Mouse (Mus musculus): ENCODE results near the gene Zbtb16. TPM values are rescaled to one million over a fixed set of nuclear protein-coding genes. Genes with fewer than 3 reads are reported as not detected.

Zbtb16 gene
- total and polyA plus RNA-seq, 2 experiments, result 7.2 to 24.2 TPM

- no peaks in the 10 kb centered on the region for H3K27me3 ChIP-seq (ENCODE audit: control insufficient read depth, insufficient read depth, low read length)
- TF ChIP-seq CTCF (IDR thresholded peaks at IDR 0.05; ENCODE audit: low read depth, low read length) (no peak), POLR2A (IDR thresholded peaks at IDR 0.05; ENCODE audit: extremely low read depth, insufficient read depth, low read length) (no peak)
- H3K27ac ChIP-seq (replicated peaks; ENCODE audit: insufficient read depth, low read depth, low read length), result no peak overlapping the region
- 0 out of 2 replicates have a peak, but pooled peaks cover under 1% of the 10 kb centered on the region for H3K36me3 ChIP-seq (ENCODE audit: control insufficient read depth, insufficient read depth, low read length)
- WGBS, result 64% methylated on average over 10 of the region's 10 CpGs
- H3K79me2 ChIP-seq (ENCODE audit: control insufficient read depth, insufficient read depth, low read length), result peaks cover 48% of the 10 kb centered on the region
- H3K4me1 ChIP-seq (ENCODE audit: control insufficient read depth, insufficient read depth, low read length), result peaks cover 39% of the 10 kb centered on the region
- no peak overlapping the region for H3K9ac ChIP-seq (ENCODE audit: low read depth, low read length)
- H3K4me3 ChIP-seq (ENCODE audit: insufficient read depth, low read depth, low read length), result no peak overlapping the region
- DNase-seq (ENCODE audit: extremely low read depth, low read depth, low spot score), result no peak
Measured at GRCm38 (mm10) chr9:48816678-48817398, 19.2 kb downstream of the Zbtb16 start.

DNA sequence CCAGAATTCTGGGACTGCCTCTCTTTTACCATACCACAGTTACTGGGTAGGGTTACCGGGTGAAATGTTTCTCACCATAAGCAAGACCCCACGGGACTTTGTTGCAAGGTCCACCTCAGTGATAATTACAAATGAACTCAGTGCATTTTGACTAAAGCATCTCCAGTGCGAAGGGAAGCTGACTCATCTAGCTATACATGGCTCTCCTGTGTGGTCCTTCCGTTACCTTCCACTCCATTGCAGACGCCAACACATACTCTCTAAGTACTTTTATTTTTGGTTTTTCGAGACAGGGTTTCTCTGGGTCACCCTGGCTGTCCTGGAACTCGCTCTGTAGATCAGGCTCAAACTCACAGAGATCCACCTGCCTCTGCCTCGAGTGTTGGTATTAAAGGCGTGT is 19.9 kb downstream of the Zbtb16 start:
- H3K27me3 ChIP-seq (ENCODE audit: control insufficient read depth, insufficient read depth, low read length), result no peaks in the 10 kb centered on the region
- H3K27ac ChIP-seq (replicated peaks; ENCODE audit: insufficient read depth, low read depth, low read length), result no peak overlapping the region
- H3K36me3 ChIP-seq (ENCODE audit: control insufficient read depth, insufficient read depth, low read length), result 0 out of 2 replicates have a peak, but pooled peaks cover 2% of the 10 kb centered on the region
- peaks cover 34% of the 10 kb centered on the region for H3K4me1 ChIP-seq (ENCODE audit: control insufficient read depth, insufficient read depth, low read length)
- 94% methylated on average over 9 of the region's 9 CpGs for WGBS
- no peak for DNase-seq (ENCODE audit: extremely low read depth, low read depth, low spot score)
- peaks cover 54% of the 10 kb centered on the region for H3K79me2 ChIP-seq (ENCODE audit: control insufficient read depth, insufficient read depth, low read length)
- no peak overlapping the region for H3K4me3 ChIP-seq (ENCODE audit: insufficient read depth, low read depth, low read length)
- no peak overlapping the region for H3K9ac ChIP-seq (ENCODE audit: low read depth, low read length)
- TF ChIP-seq CTCF (IDR thresholded peaks at IDR 0.05; ENCODE audit: low read depth, low read length) (no peak), POLR2A (IDR thresholded peaks at IDR 0.05; ENCODE audit: extremely low read depth, insufficient read depth, low read length) (no peak)

DNA sequence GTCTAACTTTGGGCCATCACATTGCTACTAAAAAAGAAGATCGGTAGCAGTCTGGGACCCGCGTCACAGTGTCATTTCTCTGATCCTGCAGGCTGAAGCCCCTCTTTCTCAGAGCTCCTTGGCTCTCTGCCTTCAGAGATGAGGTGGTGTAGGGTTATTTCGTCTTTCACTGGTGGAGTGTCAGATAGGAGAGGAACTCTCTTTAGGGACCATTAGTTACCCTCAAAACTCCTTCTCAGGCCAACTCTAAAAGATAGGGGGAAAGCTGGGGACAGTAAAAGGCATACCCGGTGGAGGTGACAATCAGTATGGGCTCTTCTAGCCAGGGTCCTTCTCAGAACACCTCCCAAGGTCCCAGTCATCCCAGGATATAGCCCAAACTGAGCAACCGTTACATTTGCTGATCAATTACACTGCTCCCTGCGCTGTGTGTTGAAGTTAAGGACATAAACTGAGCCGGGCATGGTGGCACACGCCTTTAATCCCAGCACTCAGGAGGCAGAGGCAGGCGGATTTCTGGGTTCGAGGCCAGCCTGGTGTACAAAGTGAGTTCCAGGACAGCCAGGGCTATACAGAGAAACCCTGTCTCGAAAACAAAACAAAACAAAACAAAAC is 21.0 kb downstream of the Zbtb16 start:
- Histone ChIP-seq H3K27ac (replicated peaks; ENCODE audit: insufficient read depth, low read depth, low read length) (no peak overlapping the region), H3K9ac (ENCODE audit: low read depth, low read length) (no peak overlapping the region), H3K4me3 (ENCODE audit: insufficient read depth, low read depth, low read length) (no peak overlapping the region), H3K79me2 (ENCODE audit: control insufficient read depth, insufficient read depth, low read length) (peaks cover 57% of the 10 kb centered on the region), H3K27me3 (ENCODE audit: control insufficient read depth, insufficient read depth, low read length) (no peaks in the 10 kb centered on the region), H3K36me3 (ENCODE audit: control insufficient read depth, insufficient read depth, low read length) (0 out of 2 replicates have a peak, but pooled peaks cover 2% of the 10 kb centered on the region), H3K4me1 (ENCODE audit: control insufficient read depth, insufficient read depth, low read length) (peaks cover 23% of the 10 kb centered on the region)
- WGBS, result 89% methylated on average over 12 of the region's 12 CpGs
- no peak for TF ChIP-seq CTCF (IDR thresholded peaks at IDR 0.05; ENCODE audit: low read depth, low read length)
- TF ChIP-seq POLR2A (IDR thresholded peaks at IDR 0.05; ENCODE audit: extremely low read depth, insufficient read depth, low read length), result no peak
- no peak for DNase-seq (ENCODE audit: extremely low read depth, low read depth, low spot score)

DNA sequence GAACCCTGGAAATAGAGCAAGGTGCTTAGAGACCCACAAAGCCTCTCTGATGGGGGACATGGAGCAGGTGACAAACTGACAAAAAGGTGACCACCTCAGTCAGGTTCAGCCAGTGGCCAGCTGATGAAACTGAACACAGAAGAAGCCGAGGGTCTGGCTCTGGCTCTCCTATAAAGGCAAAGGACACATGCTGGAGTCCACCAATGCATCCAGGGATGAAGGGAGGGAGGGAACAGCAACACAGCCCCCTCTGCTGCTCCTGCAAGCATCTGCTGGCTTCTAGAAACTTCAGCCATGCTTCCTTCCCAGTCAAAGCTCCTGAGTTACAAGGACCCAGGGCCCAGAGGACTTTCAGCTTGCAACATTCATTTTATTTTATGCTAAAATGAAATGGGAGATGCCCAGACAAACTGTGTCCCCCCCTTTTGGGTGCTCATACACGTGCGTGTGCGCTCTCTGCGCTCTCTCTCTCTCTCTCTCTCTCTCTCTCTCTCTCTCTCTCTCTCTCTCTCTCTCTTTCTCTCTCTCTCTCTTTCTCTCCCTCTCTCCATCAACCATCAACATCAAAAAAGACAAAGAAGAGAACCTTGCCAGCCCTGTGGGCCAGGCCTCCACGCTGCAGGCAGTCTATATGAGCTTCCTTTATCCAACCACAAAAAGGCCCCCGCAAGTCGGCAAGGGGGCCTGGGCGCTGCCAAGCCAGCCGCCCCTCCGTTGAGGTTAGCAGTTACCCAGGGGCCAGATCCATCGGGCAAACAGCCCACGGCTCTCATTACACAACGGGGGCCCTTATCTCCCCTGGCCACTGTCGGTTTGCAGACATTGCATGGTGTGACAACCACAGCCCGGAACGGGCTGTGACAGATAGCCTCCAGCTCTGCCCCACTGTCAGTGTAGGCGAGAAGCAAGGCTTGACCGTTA is 21.8 kb downstream of the Zbtb16 start:
- Histone ChIP-seq H3K4me1 (ENCODE audit: control insufficient read depth, insufficient read depth, low read length) (peaks cover 15% of the 10 kb centered on the region), H3K27me3 (ENCODE audit: control insufficient read depth, insufficient read depth, low read length) (no peaks in the 10 kb centered on the region), H3K36me3 (ENCODE audit: control insufficient read depth, insufficient read depth, low read length) (0 out of 2 replicates have a peak, but pooled peaks cover 2% of the 10 kb centered on the region), H3K4me3 (ENCODE audit: insufficient read depth, low read depth, low read length) (no peak overlapping the region), H3K27ac (replicated peaks; ENCODE audit: insufficient read depth, low read depth, low read length) (no peak overlapping the region), H3K9ac (ENCODE audit: low read depth, low read length) (no peak overlapping the region), H3K79me2 (ENCODE audit: control insufficient read depth, insufficient read depth, low read length) (peaks cover 64% of the 10 kb centered on the region)
- no peak for TF ChIP-seq POLR2A (IDR thresholded peaks at IDR 0.05; ENCODE audit: extremely low read depth, insufficient read depth, low read length)
- 61% methylated on average over 19 of the region's 19 CpGs for WGBS
- no peak for DNase-seq (ENCODE audit: extremely low read depth, low read depth, low spot score)

GRCm38 (mm10) chr9:48812352-48812751 is 23.7 kb downstream of the Zbtb16 start:
- Histone ChIP-seq H3K4me3 (ENCODE audit: insufficient read depth, low read depth, low read length) (no peak overlapping the region), H3K79me2 (ENCODE audit: control insufficient read depth, insufficient read depth, low read length) (peaks cover 61% of the 10 kb centered on the region), H3K27ac (replicated peaks; ENCODE audit: insufficient read depth, low read depth, low read length) (no peak overlapping the region), H3K36me3 (ENCODE audit: control insufficient read depth, insufficient read depth, low read length) (peaks cover 5% of the 10 kb centered on the region; the same call in 1 of the 2 replicates), H3K27me3 (ENCODE audit: control insufficient read depth, insufficient read depth, low read length) (no peaks in the 10 kb centered on the region), H3K4me1 (ENCODE audit: control insufficient read depth, insufficient read depth, low read length) (peaks cover 4% of the 10 kb centered on the region), H3K9ac (ENCODE audit: low read depth, low read length) (no peak overlapping the region)
- WGBS, result 92% methylated on average over 6 of the region's 6 CpGs
- DNase-seq (ENCODE audit: extremely low read depth, low read depth, low spot score), result no peak
- no peak for TF ChIP-seq CTCF (IDR thresholded peaks at IDR 0.05; ENCODE audit: low read depth, low read length)
- TF ChIP-seq POLR2A (IDR thresholded peaks at IDR 0.05; ENCODE audit: extremely low read depth, insufficient read depth, low read length), result no peak
